In genomic region chr6:72607676-72608075, GRCm38 (mm10) we compare ENCODE assay signal across 19 mouse cellular contexts. TPM values are rescaled to one million over a fixed set of nuclear protein-coding genes. Genes with fewer than 3 reads are reported as not detected.
DNase-seq lines count a peak whose midpoint lies in the region; ATAC-seq and TF ChIP-seq lines count a peak whose summit lies in the region.
"Had no signal": no experiment of that assay in that cellular context is flagged by ENCODE, and none has a peak within 500 bp of the region (broad histone marks: within the 10 kb centered on the region; RNA-seq: fewer than 3 reads in every experiment).

No protein-coding gene starts in this region.

- no peak overlapping the region for H3K4me3 ChIP-seq in kidney, adult 2 months (ENCODE audit: insufficient read depth, low read depth, low read length)
- no peak overlapping the region for H3K4me3 ChIP-seq in kidney, embryonic 15.5 days (replicated peaks)
- H3K4me3 ChIP-seq in layer of hippocampus, adult 2 months = no peak overlapping the region
- H3K4me3 ChIP-seq: embryonic facial prominence, embryonic 10.5 days; forebrain, embryonic 13.5 days; heart, adult 2 months; heart, embryonic 15.5 days; hindbrain, embryonic 10.5 days had no signal

- no peak for TF ChIP-seq CTCF in kidney, adult 2 months (conservative IDR thresholded peaks at IDR 0.05; ENCODE audit: insufficient read depth, insufficient read length, low read depth, low read length)
- no peak for TF ChIP-seq CTCF in layer of hippocampus, adult 2 months (conservative IDR thresholded peaks at IDR 0.05)

- H3K36me3 ChIP-seq in kidney, adult 2 months (ENCODE audit: control insufficient read depth, insufficient read depth, low read length) = peaks cover 8% of the 10 kb centered on the region
- peaks cover 91% of the 10 kb centered on the region for H3K36me3 ChIP-seq in kidney, embryonic 15.5 days

- peak; percentile 49 for DNase-seq in adrenal gland, postnatal 10 days
- DNase-seq in adrenal gland, postnatal 25 days = no peak
- DNase-seq in kidney, adult 2 months = peak; percentile 87
- peak; percentile 86 for DNase-seq in kidney, adult 9 months
- DNase-seq in kidney, postnatal 36 days = peak; percentile 75 to 81
- no peak for DNase-seq in layer of hippocampus, adult 2 months (ENCODE audit: low spot score in 2 of 2)
- DNase-seq: cerebellum, adult 2 months; cerebellum, postnatal 10 days; forebrain, postnatal 0 days; gastrocnemius, postnatal 14 days; heart, adult 2 months; heart, postnatal 14 days had no signal

- H3K9me3 ChIP-seq in kidney, embryonic 15.5 days (replicated peaks) = no peaks in the 10 kb centered on the region
- H3K9me3 ChIP-seq: embryonic facial prominence, embryonic 10.5 days; forebrain, embryonic 13.5 days; heart, embryonic 15.5 days; hindbrain, embryonic 10.5 days had no signal

- ATAC-seq in kidney, embryonic 15.5 days (replicated peaks; ENCODE audit: low FRiP score) = no peak
- ATAC-seq: forebrain, embryonic 13.5 days; forebrain, postnatal 0 days had no signal

- no peak overlapping the region for H3K4me2 ChIP-seq in kidney, embryonic 15.5 days
- H3K4me2 ChIP-seq: forebrain, embryonic 13.5 days; heart, embryonic 11.5 days; heart, embryonic 15.5 days; hindbrain, embryonic 14.5 days had no signal

- WGBS in kidney, adult 2 months = 33% methylated on average over 5 of the region's 5 CpGs
- WGBS in kidney, embryonic 15.5 days = 76% methylated on average over 5 of the region's 5 CpGs

- H3K4me1 ChIP-seq in kidney, adult 2 months (ENCODE audit: control insufficient read depth, insufficient read depth, low read length) = peaks cover 8% of the 10 kb centered on the region; the same call in 1 of the 2 replicates
- H3K4me1 ChIP-seq in kidney, embryonic 15.5 days = no peaks in the 10 kb centered on the region
- H3K4me1 ChIP-seq: embryonic facial prominence, embryonic 10.5 days; forebrain, embryonic 13.5 days; heart, embryonic 15.5 days; hindbrain, embryonic 10.5 days had no signal

- H3K9ac ChIP-seq in kidney, embryonic 15.5 days = no peak overlapping the region
- H3K9ac ChIP-seq: forebrain, embryonic 13.5 days; forebrain, postnatal 0 days; heart, embryonic 15.5 days; hindbrain, embryonic 14.5 days had no signal

- no peak for TF ChIP-seq POLR2A in kidney, adult 2 months (IDR thresholded peaks at IDR 0.05; ENCODE audit: low read depth, low read length)

- H3K27ac ChIP-seq in kidney, adult 2 months (ENCODE audit: insufficient read depth, low read depth, low read length) = 0 out of 2 replicates have a peak overlapping the region, but pooled peaks have one; percentile 13
- no peak overlapping the region for H3K27ac ChIP-seq in kidney, embryonic 15.5 days
- H3K27ac ChIP-seq in layer of hippocampus, adult 2 months = no peak overlapping the region
- H3K27ac ChIP-seq: embryonic facial prominence, embryonic 10.5 days; forebrain, embryonic 13.5 days; heart, adult 2 months; heart, embryonic 15.5 days; hindbrain, embryonic 10.5 days; hindbrain, embryonic 14.5 days had no signal

- no peaks in the 10 kb centered on the region for H3K27me3 ChIP-seq in kidney, adult 2 months (replicated peaks; ENCODE audit: control insufficient read depth, insufficient read depth, low read length)
- H3K27me3 ChIP-seq in kidney, embryonic 15.5 days = no peaks in the 10 kb centered on the region
- H3K27me3 ChIP-seq: forebrain, embryonic 13.5 days; heart, embryonic 15.5 days had no signal

RNA-seq across cellular contexts. Expression of gene Tgoln1, which starts 9.1 kb away (rescaled TPM):
- total RNA-seq in adrenal gland, postnatal 10 days (2021) = 100 to 1,000 TPM in 1 of 2 experiments, 10 to 100 TPM in 1; 92.7 to 121 TPM
- 176 and 187 TPM in 2 replicates for total RNA-seq in adrenal gland, postnatal 25 days (2021)
- 101 and 118 TPM in 2 replicates for polyA plus RNA-seq in kidney, adult 2 months (2012; rRNA removed)
- polyA plus RNA-seq in kidney, embryonic 15.5 days (2015; fragmentation: Nextera tagmentation; extraction: Ambion mirVana) = 37.5 and 39.5 TPM in 2 replicates
- total RNA-seq in layer of hippocampus, adult 2 months (2021) = 10 to 100 TPM; 87.9 to 88.2 TPM

RNA-seq across cellular contexts. Expression of gene Retsat, which starts 9.4 kb away (rescaled TPM):
- 100 to 1,000 TPM; 359 to 375 TPM for total RNA-seq in adrenal gland, postnatal 10 days (2021)
- total RNA-seq in adrenal gland, postnatal 25 days (2021) = 309 and 334 TPM in 2 replicates
- polyA plus RNA-seq in kidney, adult 2 months (2012; rRNA removed) = 237 and 272 TPM in 2 replicates
- polyA plus RNA-seq in kidney, embryonic 15.5 days (2015; fragmentation: Nextera tagmentation; extraction: Ambion mirVana) = 22.1 and 24.6 TPM in 2 replicates
- total RNA-seq in layer of hippocampus, adult 2 months (2021) = 10 to 100 TPM; 54.3 to 58.3 TPM

RNA-seq across cellular contexts. Expression of gene Elmod3, which starts 9.5 kb away (rescaled TPM):
- 10 to 100 TPM; 13.3 to 15.8 TPM for total RNA-seq in adrenal gland, postnatal 10 days (2021)
- total RNA-seq in adrenal gland, postnatal 25 days (2021) = 23.3 and 24.4 TPM in 2 replicates
- 43.0 and 43.4 TPM in 2 replicates for polyA plus RNA-seq in kidney, adult 2 months (2012; rRNA removed)
- polyA plus RNA-seq in kidney, embryonic 15.5 days (2015; fragmentation: Nextera tagmentation; extraction: Ambion mirVana) = 14.6 and 16.8 TPM in 2 replicates
- 10 to 100 TPM; 25.4 to 25.8 TPM for total RNA-seq in layer of hippocampus, adult 2 months (2021)

Comparison
In these comparisons a context has a peak if more than half of its experiments do, and no peak if none do; other contexts are left out.
1. DNase-seq: peak in adrenal gland, postnatal 10 days (single experiment), kidney, adult 2 months (single experiment), kidney, adult 9 months (single experiment) and kidney, postnatal 36 days (2 of 2); none in adrenal gland, postnatal 25 days (single experiment) and layer of hippocampus, adult 2 months (0 of 2).